8 mouse cellular contexts compared by ENCODE assay signal in genomic region chr16:43503636-43504010, GRCm38 (mm10).
A peak's percentile ranks its signal among the peaks of the same experiment; 100 is the strongest.
DNase-seq lines count a peak whose midpoint lies in the region; ATAC-seq and TF ChIP-seq lines count a peak whose summit lies in the region.

No protein-coding gene starts in this region.

- peak overlapping the region; percentile 36 for H3K4me3 ChIP-seq in kidney, adult 2 months (ENCODE audit: insufficient read depth, low read depth, low read length)
- H3K4me3 ChIP-seq in heart, embryonic 13.5 days = peak overlapping the region; percentile 63
- H3K4me3 ChIP-seq in liver, postnatal 0 days (ENCODE audit: low read depth, low read length) = peak overlapping the region; percentile 4; the same call in 1 of the 2 replicates

- H3K27me3 ChIP-seq in kidney, adult 2 months (replicated peaks; ENCODE audit: control insufficient read depth, insufficient read depth, low read length) = no peaks in the 10 kb centered on the region
- no peaks in the 10 kb centered on the region for H3K27me3 ChIP-seq in heart, embryonic 13.5 days (replicated peaks)
- no peaks in the 10 kb centered on the region for H3K27me3 ChIP-seq in liver, postnatal 0 days (ENCODE audit: insufficient read depth, low read length)

- no peak for ATAC-seq in heart, embryonic 13.5 days (ENCODE audit: extremely low read depth, insufficient number of reproducible peaks, low FRiP score, low TSS enrichment)
- no peak for ATAC-seq in liver, postnatal 0 days
- no peak for ATAC-seq in erythroblast, adult 5-6 weeks (replicated peaks; ENCODE audit: low FRiP score, poor library complexity, severe bottlenecking)

- no peaks in the 10 kb centered on the region for H3K9me3 ChIP-seq in heart, embryonic 13.5 days
- H3K9me3 ChIP-seq in liver, postnatal 0 days (ENCODE audit: low read length) = no peaks in the 10 kb centered on the region

- peak overlapping the region; percentile 90 for H3K9ac ChIP-seq in heart, embryonic 13.5 days
- no peak overlapping the region for H3K9ac ChIP-seq in liver, postnatal 0 days (replicated peaks)

- TF ChIP-seq POLR2A in kidney, adult 2 months (IDR thresholded peaks at IDR 0.05; ENCODE audit: low read depth, low read length) = no peak

- 4% methylated on average over 5 of the region's 5 CpGs for WGBS in kidney, adult 2 months
- WGBS in heart, embryonic 13.5 days = under 1% methylated on average over 5 of the region's 5 CpGs
- 4% methylated on average over 5 of the region's 5 CpGs for WGBS in liver, postnatal 0 days (ENCODE audit: insufficient replicate concordance)

- H3K4me2 ChIP-seq in heart, embryonic 13.5 days = peak overlapping the region; percentile 85
- peak overlapping the region; percentile 58 for H3K4me2 ChIP-seq in liver, postnatal 0 days (ENCODE audit: low read depth, low read length)

- TF ChIP-seq EP300 in liver, postnatal 0 days (IDR thresholded peaks at IDR 0.05; ENCODE audit: low read depth) = no peak

- peaks cover 9% of the 10 kb centered on the region; the same call in 1 of the 2 replicates for H3K4me1 ChIP-seq in kidney, adult 2 months (ENCODE audit: control insufficient read depth, insufficient read depth, low read length)
- H3K4me1 ChIP-seq in heart, embryonic 13.5 days = peaks cover 63% of the 10 kb centered on the region
- H3K4me1 ChIP-seq in liver, postnatal 0 days (ENCODE audit: insufficient read depth) = no peaks in the 10 kb centered on the region; the same call in 1 of the 2 replicates

- no peak for TF ChIP-seq CTCF in kidney, adult 2 months (conservative IDR thresholded peaks at IDR 0.05; ENCODE audit: insufficient read depth, insufficient read length, low read depth, low read length)
- no peak for TF ChIP-seq CTCF in liver, postnatal 0 days (IDR thresholded peaks at IDR 0.05; ENCODE audit: low read depth)

- H3K27ac ChIP-seq in kidney, adult 2 months (ENCODE audit: insufficient read depth, low read depth, low read length) = peak overlapping the region; percentile 40; the same call in 1 of the 2 replicates
- H3K27ac ChIP-seq in heart, embryonic 13.5 days (replicated peaks) = peak overlapping the region; percentile 93
- no peak overlapping the region for H3K27ac ChIP-seq in liver, postnatal 0 days (ENCODE audit: low read depth)

- no peaks in the 10 kb centered on the region for H3K36me3 ChIP-seq in kidney, adult 2 months (ENCODE audit: control insufficient read depth, insufficient read depth, low read length)
- no peaks in the 10 kb centered on the region for H3K36me3 ChIP-seq in heart, embryonic 13.5 days
- no peaks in the 10 kb centered on the region for H3K36me3 ChIP-seq in liver, postnatal 0 days (replicated peaks; ENCODE audit: insufficient read depth, low read length)

- DNase-seq in kidney, adult 2 months = no peak
- DNase-seq in kidney, postnatal 14 days = no peak
- peak; percentile 59 for DNase-seq in cerebellum, adult 11-12 months
- DNase-seq in liver, postnatal 0 days = no peak
- no peak for DNase-seq in gastrocnemius, postnatal 4 days (ENCODE audit: low spot score in 2 of 2)
- no peak for DNase-seq in gastrocnemius, postnatal 36 days

- intact Hi-C loops in gastrocnemius, postnatal 36 days (cut with DNase I) = no loop called here

Comparison
In these comparisons a context has a peak if more than half of its experiments do, and no peak if none do; other contexts are left out.
1. H3K4me3 ChIP-seq: peak in every context shown above with its lines; median percentile 63 in heart, embryonic 13.5 days; 36 in kidney, adult 2 months; 4 in liver, postnatal 0 days.